Mouse (Mus musculus): ENCODE data around the gene Max. TPM values are rescaled to one million over a fixed set of nuclear protein-coding genes. Genes with fewer than 3 reads are reported as not detected.

Gene Max
- polyA plus RNA-seq, 1 experiment from 2014 or later, result 13.1 TPM

DNA sequence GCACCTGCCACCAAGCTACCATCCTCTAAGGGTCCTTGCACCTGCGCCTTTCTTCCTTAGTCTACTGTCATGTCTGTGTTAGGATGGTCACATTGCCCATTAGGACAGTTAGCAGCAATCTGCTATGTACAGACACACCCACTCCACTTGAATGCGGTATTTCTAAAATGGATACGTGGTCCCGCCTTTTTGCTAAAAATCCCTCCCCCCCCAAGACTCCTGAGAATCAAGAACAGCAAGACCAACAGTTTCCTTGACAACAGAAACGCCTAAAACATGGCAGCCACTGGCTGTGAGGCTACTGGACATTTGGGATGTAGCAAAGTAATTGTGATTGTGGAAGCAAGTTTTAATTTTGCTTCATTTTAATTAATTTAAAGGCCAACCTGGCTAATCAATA is 32.8 kb upstream of the Max start:
- WGBS, result 84% methylated on average over 5 of the region's 5 CpGs
- Histone ChIP-seq H3K4me1 (replicated peaks; ENCODE audit: control insufficient read depth, insufficient read depth, low read length) (no peaks in the 10 kb centered on the region), H3K27me3 (ENCODE audit: control insufficient read depth, insufficient read depth, low read depth, low read length) (no peaks in the 10 kb centered on the region), H3K36me3 (ENCODE audit: control insufficient read depth, insufficient read depth, low read length) (no peaks in the 10 kb centered on the region), H3K4me3 (ENCODE audit: low read length) (no peak overlapping the region), H3K4me2 (ENCODE audit: low read depth, low read length) (no peak overlapping the region), H3K9ac (ENCODE audit: low read length) (no peak overlapping the region), H3K9me3 (ENCODE audit: control insufficient read depth, low read length) (no peaks in the 10 kb centered on the region), H3K27ac (ENCODE audit: low read length) (no peak overlapping the region)
- ATAC-seq (ENCODE audit: low read depth), result no peak

GRCm38 (mm10) chr12:76992891-76993529 is 31.0 kb upstream of the Max start:
- H3K9me3 ChIP-seq (ENCODE audit: control insufficient read depth, low read length), result no peaks in the 10 kb centered on the region
- no peak overlapping the region for H3K27ac ChIP-seq (ENCODE audit: low read length)
- H3K36me3 ChIP-seq (ENCODE audit: control insufficient read depth, insufficient read depth, low read length), result no peaks in the 10 kb centered on the region
- no peak for ATAC-seq (ENCODE audit: low read depth)
- H3K9ac ChIP-seq (ENCODE audit: low read length), result no peak overlapping the region
- no peak overlapping the region for H3K4me2 ChIP-seq (ENCODE audit: low read depth, low read length)
- 86% methylated on average over 16 of the region's 16 CpGs for WGBS
- no peak overlapping the region for H3K4me3 ChIP-seq (ENCODE audit: low read length)
- no peaks in the 10 kb centered on the region for H3K27me3 ChIP-seq (ENCODE audit: control insufficient read depth, insufficient read depth, low read depth, low read length)
- H3K4me1 ChIP-seq (replicated peaks; ENCODE audit: control insufficient read depth, insufficient read depth, low read length), result no peaks in the 10 kb centered on the region

- Histone ChIP-seq H3K9me3 (ENCODE audit: control insufficient read depth, low read length) (no peaks in the 10 kb centered on the region; the same call in 1 of the 2 replicates), H3K4me3 (ENCODE audit: low read length) (no peak overlapping the region), H3K36me3 (ENCODE audit: control insufficient read depth, insufficient read depth, low read length) (no peaks in the 10 kb centered on the region), H3K4me2 (ENCODE audit: low read depth, low read length) (no peak overlapping the region), H3K27me3 (ENCODE audit: control insufficient read depth, insufficient read depth, low read depth, low read length) (no peaks in the 10 kb centered on the region), H3K9ac (ENCODE audit: low read length) (no peak overlapping the region), H3K4me1 (replicated peaks; ENCODE audit: control insufficient read depth, insufficient read depth, low read length) (0 out of 2 replicates have a peak, but pooled peaks cover 3% of the 10 kb centered on the region), H3K27ac (ENCODE audit: low read length) (no peak overlapping the region)
- no peak for ATAC-seq (ENCODE audit: low read depth)
- 71% methylated on average over 16 of the region's 16 CpGs for WGBS
Observed at GRCm38 (mm10) chr12:76982818-76983471, 20.9 kb upstream of the Max start.

- H3K27me3 ChIP-seq (ENCODE audit: control insufficient read depth, insufficient read depth, low read depth, low read length), result no peaks in the 10 kb centered on the region
- no peak overlapping the region for H3K4me2 ChIP-seq (ENCODE audit: low read depth, low read length)
- H3K9ac ChIP-seq (ENCODE audit: low read length), result no peak overlapping the region
- H3K36me3 ChIP-seq (ENCODE audit: control insufficient read depth, insufficient read depth, low read length), result no peaks in the 10 kb centered on the region
- no peak for ATAC-seq (ENCODE audit: low read depth)
- H3K4me3 ChIP-seq (ENCODE audit: low read length), result no peak overlapping the region
- 0 out of 2 replicates have a peak, but pooled peaks cover 3% of the 10 kb centered on the region for H3K4me1 ChIP-seq (replicated peaks; ENCODE audit: control insufficient read depth, insufficient read depth, low read length)
- WGBS, result 77% methylated on average over 3 of the region's 3 CpGs
- no peaks in the 10 kb centered on the region; the same call in 1 of the 2 replicates for H3K9me3 ChIP-seq (ENCODE audit: control insufficient read depth, low read length)
- no peak overlapping the region for H3K27ac ChIP-seq (ENCODE audit: low read length)
Observed at GRCm38 (mm10) chr12:76979530-76979929, 17.5 kb upstream of the Max start.

GRCm38 (mm10) chr12:76972669-76973068 is 10.7 kb upstream of the Max start:
- Histone ChIP-seq H3K4me2 (ENCODE audit: low read depth, low read length) (no peak overlapping the region), H3K27ac (ENCODE audit: low read length) (peak overlapping the region; percentile 85), H3K9ac (ENCODE audit: low read length) (no peak overlapping the region), H3K4me3 (ENCODE audit: low read length) (no peak overlapping the region), H3K9me3 (ENCODE audit: control insufficient read depth, low read length) (no peaks in the 10 kb centered on the region; the same call in 1 of the 2 replicates), H3K4me1 (replicated peaks; ENCODE audit: control insufficient read depth, insufficient read depth, low read length) (no peaks in the 10 kb centered on the region), H3K36me3 (ENCODE audit: control insufficient read depth, insufficient read depth, low read length) (no peaks in the 10 kb centered on the region), H3K27me3 (ENCODE audit: control insufficient read depth, insufficient read depth, low read depth, low read length) (no peaks in the 10 kb centered on the region)
- 65% methylated on average over 10 of the region's 10 CpGs for WGBS
- no peak for ATAC-seq (ENCODE audit: low read depth)

DNA sequence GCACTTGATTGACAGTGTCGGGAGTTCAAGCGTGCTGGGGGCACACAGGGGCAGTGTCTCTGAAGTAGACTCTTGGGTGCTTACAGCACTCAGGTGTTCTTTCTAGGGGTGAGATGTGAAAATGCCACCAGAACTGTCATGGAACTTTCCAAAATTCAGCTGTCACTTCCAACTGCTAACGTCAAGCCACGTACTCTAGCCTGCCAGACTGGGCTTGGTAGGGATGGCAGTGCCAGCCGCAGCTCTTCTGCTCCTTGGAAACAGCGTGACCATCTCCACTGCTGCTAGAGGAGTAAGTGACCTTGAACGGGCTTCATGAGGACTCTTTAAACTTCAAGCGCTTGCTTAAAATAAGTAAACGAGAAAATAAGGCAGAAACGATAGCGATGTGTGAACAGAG is 10.2 kb upstream of the Max start:
- H3K27me3 ChIP-seq (ENCODE audit: control insufficient read depth, insufficient read depth, low read depth, low read length), result no peaks in the 10 kb centered on the region
- H3K36me3 ChIP-seq (ENCODE audit: control insufficient read depth, insufficient read depth, low read length), result no peaks in the 10 kb centered on the region
- H3K4me2 ChIP-seq (ENCODE audit: low read depth, low read length), result 0 out of 2 replicates have a peak overlapping the region, but pooled peaks have one; percentile 4
- WGBS, result 57% methylated on average over 11 of the region's 11 CpGs
- no peaks in the 10 kb centered on the region for H3K4me1 ChIP-seq (replicated peaks; ENCODE audit: control insufficient read depth, insufficient read depth, low read length)
- H3K27ac ChIP-seq (ENCODE audit: low read length), result peak overlapping the region; percentile 85
- H3K9me3 ChIP-seq (ENCODE audit: control insufficient read depth, low read length), result no peaks in the 10 kb centered on the region; the same call in 1 of the 2 replicates
- ATAC-seq (ENCODE audit: low read depth), result no peak; the same call in 1 of the 2 replicates
- no peak overlapping the region for H3K4me3 ChIP-seq (ENCODE audit: low read length)
- H3K9ac ChIP-seq (ENCODE audit: low read length), result no peak overlapping the region

GRCm38 (mm10) chr12:76971642-76972221 is 9.7 kb upstream of the Max start:
- Histone ChIP-seq H3K4me3 (ENCODE audit: low read length) (no peak overlapping the region), H3K36me3 (ENCODE audit: control insufficient read depth, insufficient read depth, low read length) (no peaks in the 10 kb centered on the region), H3K9ac (ENCODE audit: low read length) (no peak overlapping the region), H3K9me3 (ENCODE audit: control insufficient read depth, low read length) (no peaks in the 10 kb centered on the region; the same call in 1 of the 2 replicates), H3K27me3 (ENCODE audit: control insufficient read depth, insufficient read depth, low read depth, low read length) (no peaks in the 10 kb centered on the region), H3K4me1 (replicated peaks; ENCODE audit: control insufficient read depth, insufficient read depth, low read length) (no peaks in the 10 kb centered on the region), H3K4me2 (ENCODE audit: low read depth, low read length) (0 out of 2 replicates have a peak overlapping the region, but pooled peaks have one; percentile 4), H3K27ac (ENCODE audit: low read length) (peak overlapping the region; percentile 85)
- WGBS, result 48% methylated on average over 7 of the region's 7 CpGs
- ATAC-seq (ENCODE audit: low read depth), result peak; percentile 93

DNA sequence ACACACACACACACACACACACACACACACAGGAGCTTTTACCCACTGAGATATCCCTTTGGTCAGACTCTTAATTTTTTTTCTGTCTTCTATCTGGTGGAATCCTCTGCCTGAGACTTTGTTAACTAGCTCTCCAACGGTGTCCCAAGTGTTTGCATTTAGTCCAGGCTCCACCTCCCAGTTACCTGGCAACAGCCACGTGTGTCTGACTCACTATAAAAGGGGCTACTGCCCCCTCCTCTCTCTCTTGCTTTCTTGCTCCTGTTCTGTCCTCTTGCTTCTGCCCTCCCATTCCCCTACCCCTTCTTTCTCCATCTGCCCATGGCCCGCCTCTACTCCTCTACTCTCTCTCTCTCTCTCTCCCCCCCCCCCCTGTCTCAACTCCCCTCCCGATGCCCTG is 3.9 kb upstream of the Max start:
- H3K4me2 ChIP-seq (ENCODE audit: low read depth, low read length), result no peak overlapping the region
- H3K27me3 ChIP-seq (ENCODE audit: control insufficient read depth, insufficient read depth, low read depth, low read length), result no peaks in the 10 kb centered on the region
- no peak overlapping the region for H3K9ac ChIP-seq (ENCODE audit: low read length)
- no peak overlapping the region for H3K27ac ChIP-seq (ENCODE audit: low read length)
- H3K9me3 ChIP-seq (ENCODE audit: control insufficient read depth, low read length), result no peaks in the 10 kb centered on the region
- no peaks in the 10 kb centered on the region for H3K36me3 ChIP-seq (ENCODE audit: control insufficient read depth, insufficient read depth, low read length)
- no peak overlapping the region for H3K4me3 ChIP-seq (ENCODE audit: low read length)
- H3K4me1 ChIP-seq (replicated peaks; ENCODE audit: control insufficient read depth, insufficient read depth, low read length), result peaks cover 7% of the 10 kb centered on the region; the same call in 1 of the 2 replicates
- 12% methylated on average over 4 of the region's 4 CpGs for WGBS
- no peak for ATAC-seq (ENCODE audit: low read depth)

DNA sequence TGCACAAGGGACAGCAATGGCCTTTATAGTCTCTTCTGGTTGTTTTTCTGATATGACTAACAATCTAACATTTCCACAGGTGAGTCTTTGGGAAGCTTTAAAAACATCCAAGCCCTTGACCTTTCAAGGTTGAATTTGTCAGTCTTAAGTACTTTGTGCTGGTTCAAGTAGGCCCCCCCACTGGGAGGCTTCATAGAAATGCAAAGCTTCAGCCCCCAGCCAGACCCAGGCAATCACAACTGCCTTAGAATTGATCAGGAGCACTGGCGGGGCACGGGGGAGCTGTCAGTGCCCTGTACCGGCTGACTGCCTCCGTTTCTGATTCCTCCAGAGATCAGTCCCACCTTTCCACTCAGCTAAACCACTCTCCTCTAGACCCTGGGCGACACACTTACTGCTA is 3.1 kb upstream of the Max start:
- Histone ChIP-seq H3K27me3 (ENCODE audit: control insufficient read depth, insufficient read depth, low read depth, low read length) (no peaks in the 10 kb centered on the region), H3K27ac (ENCODE audit: low read length) (no peak overlapping the region), H3K4me3 (ENCODE audit: low read length) (no peak overlapping the region), H3K9me3 (ENCODE audit: control insufficient read depth, low read length) (no peaks in the 10 kb centered on the region), H3K36me3 (ENCODE audit: control insufficient read depth, insufficient read depth, low read length) (no peaks in the 10 kb centered on the region), H3K4me2 (ENCODE audit: low read depth, low read length) (no peak overlapping the region), H3K4me1 (replicated peaks; ENCODE audit: control insufficient read depth, insufficient read depth, low read length) (peaks cover 9% of the 10 kb centered on the region; the same call in 1 of the 2 replicates), H3K9ac (ENCODE audit: low read length) (no peak overlapping the region)
- no peak for ATAC-seq (ENCODE audit: low read depth)
- 31% methylated on average over 5 of the region's 5 CpGs for WGBS
